Mouse (Mus musculus) subcutaneous adipose tissue, adult 2 months (tissue): ENCODE data around the gene Cenpc1. TPM values are rescaled to one million over a fixed set of nuclear protein-coding genes. Genes with fewer than 3 reads are reported as not detected.

ENCODE experiments used
- polyA plus RNA-seq: library from polyadenylated mRNA; depleted of rRNA; stranded (reverse); fragments of >200 nt; gene quantifications from 2 replicates; pipeline ENCODE4 v1.2.3, GENCODE M21; 2012; ENCODE audit warnings: low replicate concordance; rRNA removed

The Cenpc1 gene
- 2.7 and 5.1 TPM in 2 replicates for polyA plus RNA-seq

GRCm38 (mm10) chr5:86065101-86065875 is at the start of gene Cenpc1:
TSS of gene Cenpc1 (minus strand) at chr5:86065583.

GRCm38 (mm10) chr5:86071538-86071937 is 6.2 kb upstream of the Cenpc1 start, which contains the start of gene Stap1:
TSS of gene Stap1 (plus strand) at chr5:86071746.

Other genes with a start within 250 kb of the Cenpc1 start
- 0.39 and 0.44 TPM in 2 replicates for gene Stap1, start 6.2 kb upstream of the Cenpc1 start, polyA plus RNA-seq
- 2.1 and 3.3 TPM in 2 replicates for gene Uba6, start 107.2 kb upstream of the Cenpc1 start, polyA plus RNA-seq
- gene Gnrhr, start 132.3 kb upstream of the Cenpc1 start, polyA plus RNA-seq, result not detected in 2 replicates
- gene Tmprss11c, start 223.7 kb upstream of the Cenpc1 start, polyA plus RNA-seq, result not detected in 2 replicates